ENCODE assay signal across 12 mouse cellular contexts in genomic region chr11:118018328-118018727, GRCm38 (mm10). TPM values are rescaled to one million over a fixed set of nuclear protein-coding genes. Genes with fewer than 3 reads are reported as not detected.
DNase-seq lines count a peak whose midpoint lies in the region; ATAC-seq and TF ChIP-seq lines count a peak whose summit lies in the region.
"Had no signal": no experiment of that assay in that cellular context is flagged by ENCODE, and none has a peak within 500 bp of the region (broad histone marks: within the 10 kb centered on the region; RNA-seq: fewer than 3 reads in every experiment).

No protein-coding gene starts in this region.

- peak; percentile 69 for TF ChIP-seq CTCF in intestine, postnatal 0 days (IDR thresholded peaks at IDR 0.05; ENCODE audit: low read depth)
- peak; percentile 23; the same call in 1 of the 2 replicates for TF ChIP-seq CTCF in testis, adult 2 months (IDR thresholded peaks at IDR 0.05; ENCODE audit: control insufficient read depth, insufficient read depth, insufficient replicate concordance, low read depth, low read length)

- H3K9me3 ChIP-seq in intestine, postnatal 0 days (ENCODE audit: control insufficient read depth): no peaks in the 10 kb centered on the region
- no peaks in the 10 kb centered on the region for H3K9me3 ChIP-seq in intestine, embryonic 15.5 days
- H3K9me3 ChIP-seq: heart, embryonic 15.5 days; liver, embryonic 13.5 days had no signal

- no peak overlapping the region for H3K4me2 ChIP-seq in intestine, postnatal 0 days (replicated peaks; ENCODE audit: low read depth)
- no peak overlapping the region for H3K4me2 ChIP-seq in intestine, embryonic 15.5 days (replicated peaks)
- H3K4me2 ChIP-seq: heart, embryonic 15.5 days; liver, embryonic 13.5 days had no signal

- H3K4me3 ChIP-seq in intestine, postnatal 0 days (ENCODE audit: low read depth, low read length): no peak overlapping the region
- H3K4me3 ChIP-seq in intestine, embryonic 15.5 days (replicated peaks): no peak overlapping the region
- H3K4me3 ChIP-seq in testis, adult 2 months (ENCODE audit: control insufficient read depth, low read depth, low read length): no peak overlapping the region
- H3K4me3 ChIP-seq: heart, embryonic 15.5 days; liver, embryonic 13.5 days had no signal

- H3K27me3 ChIP-seq in intestine, postnatal 0 days (replicated peaks; ENCODE audit: control insufficient read depth, insufficient read depth, low read length): no peaks in the 10 kb centered on the region
- no peaks in the 10 kb centered on the region for H3K27me3 ChIP-seq in intestine, embryonic 15.5 days (replicated peaks)
- no peaks in the 10 kb centered on the region for H3K27me3 ChIP-seq in testis, adult 2 months (ENCODE audit: control insufficient read depth, insufficient read depth, low read length)
- H3K27me3 ChIP-seq: heart, embryonic 15.5 days; liver, embryonic 13.5 days had no signal

- no peaks in the 10 kb centered on the region for H3K4me1 ChIP-seq in intestine, postnatal 0 days (replicated peaks; ENCODE audit: control insufficient read depth, insufficient read depth, low read length)
- H3K4me1 ChIP-seq in intestine, embryonic 15.5 days (replicated peaks): peaks cover 4% of the 10 kb centered on the region; the same call in 1 of the 2 replicates
- H3K4me1 ChIP-seq in testis, adult 2 months (ENCODE audit: control insufficient read depth, insufficient read depth, low read length): no peaks in the 10 kb centered on the region

- TF ChIP-seq POLR2A in testis, adult 2 months (IDR thresholded peaks at IDR 0.05; ENCODE audit: control insufficient read depth, low read depth, low read length): no peak

- no peak overlapping the region for H3K27ac ChIP-seq in intestine, postnatal 0 days (ENCODE audit: low read depth, low read length)
- H3K27ac ChIP-seq in intestine, embryonic 15.5 days: no peak overlapping the region
- no peak overlapping the region for H3K27ac ChIP-seq in testis, adult 2 months (ENCODE audit: control insufficient read depth, insufficient read depth, low read depth, low read length)
- H3K27ac ChIP-seq: heart, embryonic 15.5 days; liver, embryonic 13.5 days had no signal

- no peak overlapping the region for H3K9ac ChIP-seq in intestine, postnatal 0 days (ENCODE audit: low read depth, low read length)
- H3K9ac ChIP-seq in intestine, embryonic 15.5 days: no peak overlapping the region
- H3K9ac ChIP-seq: heart, embryonic 15.5 days; liver, embryonic 13.5 days had no signal

- WGBS in intestine, postnatal 0 days: 91% methylated on average over 4 of the region's 4 CpGs
- 94% methylated on average over 4 of the region's 4 CpGs for WGBS in intestine, embryonic 15.5 days

- peaks cover 71% of the 10 kb centered on the region for H3K36me3 ChIP-seq in intestine, postnatal 0 days (ENCODE audit: control insufficient read depth, insufficient read depth)
- peaks cover 20% of the 10 kb centered on the region for H3K36me3 ChIP-seq in intestine, embryonic 15.5 days
- H3K36me3 ChIP-seq in testis, adult 2 months (ENCODE audit: control insufficient read depth, insufficient read depth, low read length): no peaks in the 10 kb centered on the region; the same call in 1 of the 2 replicates

- ATAC-seq in intestine, postnatal 0 days: no peak
- no peak for ATAC-seq in intestine, embryonic 15.5 days
- ATAC-seq: activated CD4-positive, CD25-positive, alpha-beta regulatory T cell, adult 4 months had no signal

- no peak for DNase-seq in testis, postnatal 14 days (ENCODE audit: low spot score)
- DNase-seq in induced T-regulatory cell, adult 2 months (ENCODE audit: low read depth): peak; percentile 66
- peak; percentile 65 for DNase-seq in thymus, postnatal 4 days
- no peak for DNase-seq in gastrocnemius, postnatal 4 days (ENCODE audit: low spot score in 2 of 2)
- DNase-seq in urinary bladder, postnatal 10 days (ENCODE audit: low spot score): no peak
- DNase-seq: kidney, postnatal 4 days; liver, embryonic 13.5 days had no signal

RNA-seq across cellular contexts. Expression of gene Pgs1, which starts 32.2 kb away (rescaled TPM):
- polyA plus RNA-seq in intestine, postnatal 0 days (2015; fragmentation: Nextera tagmentation; extraction: Ambion mirVana): 23.1 and 24.0 TPM in 2 replicates
- polyA plus RNA-seq in intestine, embryonic 15.5 days (2015; fragmentation: Nextera tagmentation; extraction: Ambion mirVana): 32.6 and 33.5 TPM in 2 replicates
- polyA plus RNA-seq in testis, adult 2 months (2012; rRNA removed): 55.3 and 59.6 TPM in 2 replicates
- total RNA-seq in gastrocnemius, postnatal 4 days (2021): 10 to 100 TPM; 21.6 to 24.6 TPM

RNA-seq across cellular contexts. Expression of gene Socs3, which starts 48.5 kb away (rescaled TPM):
- 15.7 and 15.9 TPM in 2 replicates for polyA plus RNA-seq in intestine, postnatal 0 days (2015; fragmentation: Nextera tagmentation; extraction: Ambion mirVana)
- polyA plus RNA-seq in intestine, embryonic 15.5 days (2015; fragmentation: Nextera tagmentation; extraction: Ambion mirVana): 18.4 and 19.1 TPM in 2 replicates
- 0.51 and 0.61 TPM in 2 replicates for polyA plus RNA-seq in testis, adult 2 months (2012; rRNA removed)
- total RNA-seq in gastrocnemius, postnatal 4 days (2021): 10 to 100 TPM; 14.0 to 14.8 TPM

Comparison
In these comparisons a context has a peak if more than half of its experiments do, and no peak if none do; other contexts are left out.
1. DNase-seq: peak in induced T-regulatory cell, adult 2 months (single experiment) and thymus, postnatal 4 days (single experiment); none in testis, postnatal 14 days (single experiment), gastrocnemius, postnatal 4 days (0 of 2) and urinary bladder, postnatal 10 days (single experiment).
2. RNA of gene Socs3, which starts 48.5 kb away (polyA plus RNA-seq): 18.4 to 19.1 TPM in intestine, embryonic 15.5 days and 15.7 to 15.9 TPM in intestine, postnatal 0 days; 0.51 to 0.61 TPM in testis, adult 2 months; every median in the first group is over 10 times any median in the second.